Mouse (Mus musculus): ENCODE results near the gene Hmg20a. TPM values are rescaled to one million over a fixed set of nuclear protein-coding genes. Genes with fewer than 3 reads are reported as not detected.

The Hmg20a gene
- polyA plus RNA-seq, 1 experiment = 11.0 TPM

DNA sequence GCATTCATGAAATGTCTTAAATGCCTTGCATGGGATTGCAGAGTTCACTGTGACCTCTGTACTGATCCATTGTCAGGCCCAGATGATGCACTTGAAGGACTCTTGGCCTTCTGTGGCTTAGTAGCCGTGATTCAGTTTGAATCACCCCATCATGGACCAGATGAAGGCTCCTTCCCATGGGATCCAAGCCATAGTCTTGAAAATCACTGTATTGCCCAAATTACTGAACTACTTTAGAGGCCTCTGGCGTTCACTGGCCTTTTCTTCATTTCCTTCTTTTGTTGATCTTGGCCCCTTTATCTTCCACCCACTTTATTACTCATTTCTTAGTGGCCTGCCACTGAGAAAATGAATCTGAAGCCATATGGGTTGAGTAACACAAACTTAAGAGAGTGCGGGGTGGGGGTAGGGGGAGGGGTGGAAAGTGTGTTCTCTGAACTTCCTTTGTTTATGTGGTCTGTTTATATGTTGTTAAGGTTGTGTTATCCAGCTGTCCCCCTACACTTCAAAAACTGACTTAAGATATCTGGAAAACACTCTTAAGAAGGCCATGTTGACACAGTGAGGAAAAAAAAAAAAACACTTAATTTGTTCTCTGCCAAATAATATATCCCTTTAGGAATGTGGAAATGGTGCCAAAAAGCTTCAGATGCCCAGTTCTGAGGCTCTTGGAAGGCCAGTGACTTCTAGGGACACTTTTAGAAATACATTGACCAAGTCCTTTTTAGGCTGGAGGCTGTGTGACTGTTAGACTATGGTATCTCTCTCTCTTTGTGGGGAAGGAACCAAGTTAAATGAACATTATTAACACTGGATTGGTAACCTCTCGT, 45.5 kb downstream of the Hmg20a start:
- WGBS = 41% methylated on average over 4 of the region's 4 CpGs
- Histone ChIP-seq H3K27me3 (ENCODE audit: control insufficient read depth, insufficient read depth, low read length) (no peaks in the 10 kb centered on the region), H3K36me3 (ENCODE audit: control insufficient read depth, insufficient read depth, low read length) (peaks cover 5% of the 10 kb centered on the region), H3K4me3 (ENCODE audit: low read depth, low read length) (no peak overlapping the region), H3K27ac (ENCODE audit: insufficient read depth, low read depth, low read length) (no peak overlapping the region), H3K4me1 (ENCODE audit: control insufficient read depth, insufficient read depth, insufficient read length, low read length) (no peaks in the 10 kb centered on the region; the same call in 1 of the 2 replicates)
- TF ChIP-seq POLR2A (IDR thresholded peaks at IDR 0.05; ENCODE audit: low read depth, low read length) = no peak

DNA sequence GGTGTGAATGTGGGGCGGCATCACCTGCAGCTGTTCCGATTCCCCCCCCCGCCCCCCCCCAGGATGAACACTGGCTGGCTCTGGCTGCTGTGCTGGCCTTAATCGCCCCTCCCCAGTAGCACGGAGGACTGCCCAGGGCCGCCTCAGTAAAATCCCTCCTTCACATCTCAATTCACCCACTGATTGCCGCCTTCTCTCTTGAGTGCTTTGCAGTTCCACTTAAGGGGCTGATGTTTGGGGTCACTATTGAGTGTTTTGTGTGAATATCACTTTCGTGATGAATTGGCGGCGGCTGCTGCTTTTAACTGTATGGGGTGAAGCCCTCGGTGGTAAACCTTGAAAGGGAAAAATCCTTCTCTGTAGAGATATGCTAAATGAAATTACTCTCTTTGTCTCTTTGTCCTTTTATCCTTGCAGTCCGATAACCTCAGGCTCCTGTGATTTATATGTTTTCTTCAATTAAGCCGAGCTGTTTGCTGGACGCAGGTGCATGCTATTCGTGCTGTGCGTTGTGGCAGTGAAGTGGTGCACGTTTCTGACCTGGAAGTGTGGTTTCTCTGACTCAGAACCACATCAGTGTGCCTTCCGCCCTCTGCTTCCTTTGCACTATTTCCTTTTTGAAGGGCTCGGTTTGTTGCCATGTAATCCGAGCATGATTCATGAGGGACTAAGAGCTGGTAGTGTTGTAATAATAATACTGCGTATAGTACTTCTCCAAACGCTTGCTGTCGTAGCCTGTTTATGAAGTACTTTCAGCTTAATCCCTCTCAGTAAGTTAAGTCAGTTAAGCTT, 46.6 kb downstream of the Hmg20a start:
- Histone ChIP-seq H3K27ac (ENCODE audit: insufficient read depth, low read depth, low read length) (no peak overlapping the region), H3K4me1 (ENCODE audit: control insufficient read depth, insufficient read depth, insufficient read length, low read length) (no peaks in the 10 kb centered on the region; the same call in 1 of the 2 replicates), H3K36me3 (ENCODE audit: control insufficient read depth, insufficient read depth, low read length) (peaks cover 5% of the 10 kb centered on the region), H3K27me3 (ENCODE audit: control insufficient read depth, insufficient read depth, low read length) (no peaks in the 10 kb centered on the region), H3K4me3 (ENCODE audit: low read depth, low read length) (no peak overlapping the region)
- TF ChIP-seq POLR2A (IDR thresholded peaks at IDR 0.05; ENCODE audit: low read depth, low read length) (no peak), CTCF (IDR thresholded peaks at IDR 0.05; ENCODE audit: extremely low read depth, insufficient read length, insufficient replicate concordance, low read depth, low read length) (no peak)
- 69% methylated on average over 23 of the region's 23 CpGs for WGBS

DNA sequence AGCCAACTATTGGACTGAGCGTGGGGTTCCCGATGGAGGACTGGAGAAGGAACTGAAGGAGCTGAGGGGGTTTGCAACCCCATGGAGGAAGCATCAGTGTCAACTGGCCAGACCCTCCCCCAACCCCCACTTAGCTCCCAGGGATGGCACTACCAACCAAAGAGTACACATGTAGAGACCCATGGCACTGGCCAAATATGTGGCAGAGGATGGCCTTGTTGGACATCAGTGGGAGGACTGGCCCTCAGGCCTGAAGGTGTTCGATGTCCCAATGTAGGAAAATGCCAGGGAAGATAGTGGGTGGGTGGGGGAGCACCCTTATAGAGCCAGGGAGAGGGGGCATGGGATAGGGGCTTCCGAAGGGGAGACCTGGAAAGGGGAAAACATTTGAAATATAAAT, 47.8 kb downstream of the Hmg20a start:
- Histone ChIP-seq H3K27me3 (ENCODE audit: control insufficient read depth, insufficient read depth, low read length) (no peaks in the 10 kb centered on the region), H3K4me1 (ENCODE audit: control insufficient read depth, insufficient read depth, insufficient read length, low read length) (no peaks in the 10 kb centered on the region; the same call in 1 of the 2 replicates), H3K36me3 (ENCODE audit: control insufficient read depth, insufficient read depth, low read length) (peaks cover 5% of the 10 kb centered on the region), H3K4me3 (ENCODE audit: low read depth, low read length) (no peak overlapping the region), H3K27ac (ENCODE audit: insufficient read depth, low read depth, low read length) (no peak overlapping the region)
- 93% methylated on average over 4 of the region's 4 CpGs for WGBS
- TF ChIP-seq CTCF (IDR thresholded peaks at IDR 0.05; ENCODE audit: extremely low read depth, insufficient read length, insufficient replicate concordance, low read depth, low read length) (no peak), POLR2A (IDR thresholded peaks at IDR 0.05; ENCODE audit: low read depth, low read length) (no peak)

- Histone ChIP-seq H3K4me1 (ENCODE audit: control insufficient read depth, insufficient read depth, insufficient read length, low read length) (no peaks in the 10 kb centered on the region), H3K27ac (ENCODE audit: insufficient read depth, low read depth, low read length) (no peak overlapping the region), H3K27me3 (ENCODE audit: control insufficient read depth, insufficient read depth, low read length) (no peaks in the 10 kb centered on the region), H3K4me3 (ENCODE audit: low read depth, low read length) (no peak overlapping the region), H3K36me3 (ENCODE audit: control insufficient read depth, insufficient read depth, low read length) (peaks cover 8% of the 10 kb centered on the region)
- no peak for TF ChIP-seq POLR2A (IDR thresholded peaks at IDR 0.05; ENCODE audit: low read depth, low read length)
- TF ChIP-seq CTCF (IDR thresholded peaks at IDR 0.05; ENCODE audit: extremely low read depth, insufficient read length, insufficient replicate concordance, low read depth, low read length) = no peak
- WGBS = 73% methylated on average over 2 of the region's 2 CpGs
Observed at GRCm38 (mm10) chr9:56469656-56470055, 51.2 kb downstream of the Hmg20a start.

GRCm38 (mm10) chr9:56470291-56470690, 51.9 kb downstream of the Hmg20a start:
- no peak overlapping the region for H3K27ac ChIP-seq (ENCODE audit: insufficient read depth, low read depth, low read length)
- no peak for TF ChIP-seq CTCF (IDR thresholded peaks at IDR 0.05; ENCODE audit: extremely low read depth, insufficient read length, insufficient replicate concordance, low read depth, low read length)
- TF ChIP-seq POLR2A (IDR thresholded peaks at IDR 0.05; ENCODE audit: low read depth, low read length) = no peak
- 30% methylated on average over 7 of the region's 7 CpGs for WGBS
- H3K36me3 ChIP-seq (ENCODE audit: control insufficient read depth, insufficient read depth, low read length) = peaks cover 12% of the 10 kb centered on the region
- no peak overlapping the region for H3K4me3 ChIP-seq (ENCODE audit: low read depth, low read length)
- H3K27me3 ChIP-seq (ENCODE audit: control insufficient read depth, insufficient read depth, low read length) = no peaks in the 10 kb centered on the region
- no peaks in the 10 kb centered on the region for H3K4me1 ChIP-seq (ENCODE audit: control insufficient read depth, insufficient read depth, insufficient read length, low read length)

DNA sequence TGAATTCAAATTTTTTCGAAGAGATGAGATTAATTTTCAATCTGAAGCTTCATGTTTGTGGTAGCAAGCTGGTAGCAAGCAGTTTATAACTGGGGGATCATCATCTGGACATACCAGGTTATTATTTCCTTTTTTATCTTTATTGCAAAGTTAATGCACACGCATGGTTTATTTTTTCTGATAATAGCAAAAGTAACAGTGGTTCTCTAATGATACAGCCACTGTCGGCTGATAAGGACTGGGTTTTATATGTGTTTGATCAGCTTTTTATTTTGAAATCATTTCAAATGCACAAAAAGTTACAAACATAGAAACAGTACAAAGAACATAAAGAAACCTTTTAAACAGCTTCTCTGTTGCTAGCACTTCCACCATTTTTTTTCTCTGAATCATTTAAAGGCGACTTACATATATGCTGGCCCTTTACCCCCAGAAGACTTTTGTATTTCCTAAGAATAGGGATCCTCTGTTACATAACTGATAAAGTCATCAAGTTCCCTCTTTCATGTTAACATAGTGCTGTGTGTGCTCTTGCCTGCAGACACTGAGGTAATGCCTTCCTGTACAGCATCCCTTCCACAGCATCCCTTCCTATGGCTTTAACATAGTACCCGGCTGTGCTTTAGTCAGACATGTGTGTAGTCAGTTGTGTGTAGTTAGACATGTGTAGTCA, 60.7 kb downstream of the Hmg20a start:
- Histone ChIP-seq H3K27ac (ENCODE audit: insufficient read depth, low read depth, low read length) (no peak overlapping the region), H3K4me1 (ENCODE audit: control insufficient read depth, insufficient read depth, insufficient read length, low read length) (no peaks in the 10 kb centered on the region), H3K4me3 (ENCODE audit: low read depth, low read length) (no peak overlapping the region), H3K36me3 (ENCODE audit: control insufficient read depth, insufficient read depth, low read length) (peaks cover 23% of the 10 kb centered on the region), H3K27me3 (ENCODE audit: control insufficient read depth, insufficient read depth, low read length) (no peaks in the 10 kb centered on the region)
- TF ChIP-seq POLR2A (IDR thresholded peaks at IDR 0.05; ENCODE audit: low read depth, low read length) = no peak
- no peak for TF ChIP-seq CTCF (IDR thresholded peaks at IDR 0.05; ENCODE audit: extremely low read depth, insufficient read length, insufficient replicate concordance, low read depth, low read length)
- 71% methylated on average over 5 of the region's 5 CpGs for WGBS

GRCm38 (mm10) chr9:56482623-56483022, 64.2 kb downstream of the Hmg20a start:
- Histone ChIP-seq H3K4me1 (ENCODE audit: control insufficient read depth, insufficient read depth, insufficient read length, low read length) (no peaks in the 10 kb centered on the region), H3K27me3 (ENCODE audit: control insufficient read depth, insufficient read depth, low read length) (no peaks in the 10 kb centered on the region), H3K4me3 (ENCODE audit: low read depth, low read length) (no peak overlapping the region), H3K36me3 (ENCODE audit: control insufficient read depth, insufficient read depth, low read length) (peaks cover 13% of the 10 kb centered on the region), H3K27ac (ENCODE audit: insufficient read depth, low read depth, low read length) (no peak overlapping the region)
- 91% methylated on average over 4 of the region's 4 CpGs for WGBS
- TF ChIP-seq POLR2A (IDR thresholded peaks at IDR 0.05; ENCODE audit: low read depth, low read length) (no peak), CTCF (IDR thresholded peaks at IDR 0.05; ENCODE audit: extremely low read depth, insufficient read length, insufficient replicate concordance, low read depth, low read length) (no peak)

Measured in small intestine, adult 2 months (tissue).